Mouse (Mus musculus) R1 (cell line): ENCODE measurements at regions not wholly inside any gene's neighbourhood (a gene's known extent, or its start where the extent isn't known, plus 50 kb on each side); places are given as distances from the start of the nearest gene placed in this dataset.
"Not testable (repeated sequence)": the region's sequence is repeated elsewhere in the genome, so short reads cannot be mapped to it uniquely, and the experiment has no call there.

Experiments used
- DNase-seq: peaks from one replicate; pipeline ENCODE4 v3.0.0-alpha.2; 2018; ENCODE audit warnings: low read depth, low spot score

- no peak for DNase-seq
These were observed 414.3 kb downstream of the Gtdc1 start for GRCm38 (mm10) chr2:44513080-44513724.

DNA sequence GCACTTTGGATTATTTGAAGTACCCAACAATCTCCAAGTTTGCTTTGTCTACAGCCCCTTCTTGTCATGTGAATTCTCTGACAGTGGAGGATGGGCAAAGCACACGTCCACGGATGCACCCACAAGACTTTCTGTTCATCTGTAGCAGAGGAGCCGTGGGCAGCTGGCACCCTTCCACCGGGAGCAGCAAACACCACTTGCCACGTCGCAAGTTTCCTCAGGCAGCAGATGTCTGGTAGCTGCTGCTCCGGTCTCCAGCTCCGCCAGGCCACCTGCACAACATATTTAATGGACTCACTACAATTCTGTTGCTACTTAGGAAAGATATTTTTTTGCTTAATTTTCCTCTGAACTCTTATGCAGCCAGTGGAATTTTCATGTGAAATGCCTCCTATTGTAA lies 415.1 kb downstream of the Gtdc1 start:
- DNase-seq, result no peak

DNA sequence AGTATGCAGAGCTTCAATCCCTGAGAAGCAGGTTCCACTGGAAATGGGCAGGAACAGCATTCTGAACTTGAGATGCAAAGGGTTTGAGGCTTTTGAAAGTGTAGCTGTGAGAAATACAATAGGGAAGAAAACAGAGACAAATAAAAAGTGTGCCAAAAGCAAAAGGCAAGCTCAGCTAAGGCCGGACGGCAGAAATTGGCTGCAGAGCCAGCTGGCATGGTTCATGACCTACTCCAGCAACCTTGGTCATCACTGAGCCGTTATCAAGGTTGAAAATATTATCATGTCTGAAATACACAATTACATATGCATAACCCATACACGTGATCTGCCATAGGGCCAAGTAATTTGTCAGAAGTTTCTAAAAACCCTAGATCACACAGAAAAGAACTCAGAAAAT lies 418.4 kb downstream of the Gtdc1 start:
- no peak for DNase-seq

- no peak for DNase-seq
These were observed 423.2 kb downstream of the Gtdc1 start for GRCm38 (mm10) chr2:44504273-44504672.

GRCm38 (mm10) chr2:44490806-44491205 lies 436.7 kb downstream of the Gtdc1 start:
- not testable (repeated sequence) for DNase-seq

GRCm38 (mm10) chr2:44490230-44490629 lies 437.2 kb downstream of the Gtdc1 start:
- no peak for DNase-seq

GRCm38 (mm10) chr2:44485880-44486279 lies 441.6 kb downstream of the Gtdc1 start:
- no peak for DNase-seq

GRCm38 (mm10) chr2:44479746-44480145 lies 447.7 kb downstream of the Gtdc1 start:
- DNase-seq, result no peak

- no peak for DNase-seq
These were observed 452.0 kb downstream of the Gtdc1 start for GRCm38 (mm10) chr2:44475456-44475855.

DNA sequence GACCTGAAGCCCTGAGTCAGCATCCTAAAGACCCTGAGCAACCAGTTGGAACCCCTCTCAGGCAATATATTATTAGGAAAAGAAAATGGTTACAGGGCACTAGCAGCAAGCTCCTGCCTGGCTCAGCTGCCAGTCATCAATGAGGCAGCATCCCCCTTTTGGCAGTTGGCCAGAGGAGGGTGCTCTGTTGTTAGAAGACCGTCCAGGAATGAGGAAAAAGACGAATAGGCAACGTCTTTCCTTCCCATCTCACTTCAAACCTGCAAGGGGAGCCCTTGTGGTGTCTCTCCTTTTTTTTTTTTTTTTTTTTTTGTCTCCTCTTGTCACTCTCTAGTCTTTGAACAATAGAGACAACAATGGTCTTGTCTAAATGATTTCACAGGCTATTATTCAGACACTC lies 452.8 kb downstream of the Gtdc1 start:
- peak; percentile 35 for DNase-seq

GRCm38 (mm10) chr2:44471381-44471780 lies 456.1 kb downstream of the Gtdc1 start:
- DNase-seq, result peak; percentile 61

- peak; percentile 56 for DNase-seq
These were observed 456.5 kb downstream of the Gtdc1 start for GRCm38 (mm10) chr2:44470953-44471352.

DNA sequence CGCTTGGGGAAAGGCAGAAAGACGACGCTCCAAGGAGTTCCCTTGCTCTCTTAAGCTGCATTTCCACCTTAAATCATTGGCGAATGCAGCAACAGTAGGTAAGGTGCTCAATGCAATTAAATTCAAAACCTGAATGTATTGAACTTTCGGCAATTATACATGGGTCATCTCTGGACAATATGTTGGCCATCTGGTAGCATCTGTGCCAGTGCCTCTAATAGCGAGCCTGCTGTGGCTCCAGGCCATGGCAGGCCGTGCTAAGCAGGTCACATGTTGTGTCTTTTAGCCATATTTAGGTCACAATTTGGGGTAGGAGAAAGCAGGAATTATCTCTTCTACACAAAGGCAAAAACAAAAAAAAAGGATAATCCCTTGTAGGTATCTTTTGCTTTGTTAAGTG lies 462.8 kb downstream of the Gtdc1 start:
- DNase-seq, result no peak

- no peak for DNase-seq
These were observed 464.7 kb downstream of the Gtdc1 start for GRCm38 (mm10) chr2:44462619-44463329.

DNA sequence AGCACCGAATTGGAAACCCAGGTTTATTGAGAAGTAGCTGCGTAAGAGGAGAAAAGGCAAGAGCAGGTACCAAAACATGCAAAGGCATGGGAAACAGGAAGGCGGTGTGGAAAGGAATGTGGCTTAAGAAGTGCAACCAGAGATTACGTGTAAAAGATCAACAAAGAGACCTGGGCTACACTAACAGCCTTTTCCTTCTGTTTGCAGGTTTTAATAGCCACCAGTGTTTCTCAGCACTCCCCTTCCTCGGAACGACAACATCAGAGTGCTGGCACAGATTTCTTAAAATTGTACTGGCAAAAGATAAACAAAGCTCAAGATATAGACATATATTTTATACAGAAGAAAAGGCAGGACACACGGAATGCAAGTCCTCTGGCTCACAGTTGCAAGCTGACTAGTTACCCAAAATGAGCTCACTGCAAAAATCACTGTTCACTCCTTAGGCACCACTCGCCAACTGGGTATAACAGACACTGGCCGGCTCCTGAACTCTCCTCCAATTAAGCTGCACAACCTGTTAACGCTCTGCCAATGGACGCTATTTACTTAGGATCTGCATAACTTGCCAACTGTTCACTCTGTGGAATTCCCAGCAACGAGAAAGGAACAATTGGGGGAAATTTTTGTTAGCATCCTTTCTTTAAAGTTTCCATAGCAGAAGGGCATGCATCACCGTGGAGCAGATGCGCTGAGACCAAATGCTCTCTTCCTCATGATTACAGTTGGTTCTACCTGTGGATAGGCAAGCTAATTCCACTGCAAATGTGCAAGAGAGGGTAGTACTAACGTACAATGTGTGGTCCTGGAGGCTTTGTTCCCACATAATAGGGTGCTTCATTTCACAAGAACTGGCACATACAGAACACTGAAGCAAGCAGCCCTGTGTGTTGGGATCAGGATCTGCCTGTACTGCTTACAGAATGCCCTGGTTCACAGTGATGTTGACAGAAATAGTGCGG lies 465.9 kb downstream of the Gtdc1 start:
- DNase-seq, result no peak

- DNase-seq, result peak; percentile 25
These were observed 478.0 kb downstream of the Gtdc1 start for GRCm38 (mm10) chr2:44449471-44449870.
